Mouse (Mus musculus): ENCODE data around the gene Sdhaf4.
"Not testable (repeated sequence)": the region's sequence is repeated elsewhere in the genome, so short reads cannot be mapped to it uniquely, and the experiment has no call there.

The Sdhaf4 gene

GRCm38 (mm10) chr1:24005070-24005804 lies at the start of gene Sdhaf4:
Sdhaf4 (minus strand) TSS chr1:24005656.
- DNase-seq (ENCODE audit: low read depth, low spot score), result peak; percentile 93

DNA sequence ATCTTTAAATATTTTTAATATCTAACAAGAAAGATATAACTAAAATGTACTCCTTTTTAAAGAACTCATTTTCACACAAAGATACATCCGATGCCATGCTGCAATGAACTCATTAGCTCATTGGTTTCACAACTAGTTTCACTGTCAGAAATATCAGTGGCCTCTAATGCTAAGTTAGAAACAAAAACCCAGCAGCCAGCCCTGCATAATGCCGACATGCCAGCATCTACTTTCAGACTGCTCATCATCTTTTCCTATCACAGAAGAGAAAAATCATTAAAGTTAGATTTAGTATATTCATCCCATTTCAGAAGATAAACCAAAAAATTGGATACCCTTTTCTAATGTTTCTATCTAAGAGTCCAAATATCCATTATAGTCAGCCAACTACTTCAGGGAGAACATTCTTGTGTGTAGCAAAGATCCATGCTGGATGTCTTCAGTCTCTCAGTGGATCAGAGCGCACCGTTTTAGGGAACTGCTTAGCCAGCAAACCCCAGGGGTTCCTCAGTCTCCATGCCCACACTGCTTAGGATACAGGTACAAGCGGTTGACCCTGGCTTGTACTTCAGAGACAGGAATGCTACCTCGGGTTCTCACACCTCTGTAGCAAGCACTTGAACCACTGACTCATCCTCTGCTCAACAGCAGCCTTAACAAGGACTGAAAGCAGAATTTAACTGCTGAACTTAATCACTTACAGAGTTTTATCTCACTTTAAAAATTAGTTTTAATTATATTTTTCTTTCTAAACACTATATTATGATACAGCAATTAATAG lies 41.5 kb upstream of the Sdhaf4 start:
- DNase-seq (ENCODE audit: low read depth, low spot score), result no peak

- DNase-seq (ENCODE audit: low read depth, low spot score), result no peak
Measured at GRCm38 (mm10) chr1:24045627-24046026, 40.2 kb upstream of the Sdhaf4 start.

DNA sequence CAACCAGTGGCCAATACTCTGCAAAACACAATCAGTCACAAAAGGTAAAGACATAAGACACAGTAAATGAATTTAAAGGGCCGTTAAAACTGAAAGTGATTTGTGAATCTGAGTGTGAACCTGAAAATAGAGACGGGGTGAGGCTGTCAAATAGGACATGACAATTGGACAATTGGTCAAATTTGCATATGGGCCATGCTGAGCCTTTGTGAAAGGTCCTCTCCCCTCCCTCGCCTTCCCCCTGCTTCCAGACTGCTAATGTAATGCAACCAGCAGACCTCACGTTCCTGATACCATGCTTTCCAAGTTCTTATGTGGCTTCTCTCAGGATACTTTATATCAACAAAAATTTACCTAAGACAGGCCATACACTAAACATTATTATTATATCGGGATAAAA lies 37.6 kb upstream of the Sdhaf4 start:
- no peak for DNase-seq (ENCODE audit: low read depth, low spot score)

DNA sequence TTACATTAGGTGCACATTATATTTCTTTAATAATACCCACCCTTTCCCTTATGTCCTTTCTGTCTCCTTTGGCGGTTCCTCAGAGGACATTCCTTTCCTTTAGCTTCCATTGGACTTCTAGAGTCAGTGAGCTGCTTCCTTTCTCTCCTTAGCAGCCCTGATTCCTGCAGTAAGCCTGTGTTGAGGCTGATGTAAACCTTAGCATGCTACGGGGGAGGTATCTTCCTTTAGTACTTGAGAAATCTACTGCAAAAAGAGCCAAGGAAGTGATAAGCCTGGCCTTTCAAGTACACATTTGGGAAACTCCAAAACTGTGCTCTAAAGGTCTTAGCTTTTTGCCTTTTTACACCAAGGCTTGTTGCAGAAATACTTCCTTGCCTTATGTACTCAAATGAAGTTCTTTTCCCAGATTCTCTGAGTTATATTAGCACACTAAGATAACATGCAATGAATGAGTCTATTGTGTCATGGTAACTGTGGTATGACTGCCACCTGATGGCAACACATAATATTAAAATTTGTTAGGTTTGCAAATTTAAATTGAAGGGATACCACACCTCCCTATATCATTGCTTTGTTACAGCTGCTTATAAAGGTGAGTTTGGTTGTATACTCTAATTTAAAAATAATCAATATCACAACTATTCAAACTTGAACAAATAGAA lies 28.4 kb upstream of the Sdhaf4 start:
- DNase-seq (ENCODE audit: low read depth, low spot score), result no peak

DNA sequence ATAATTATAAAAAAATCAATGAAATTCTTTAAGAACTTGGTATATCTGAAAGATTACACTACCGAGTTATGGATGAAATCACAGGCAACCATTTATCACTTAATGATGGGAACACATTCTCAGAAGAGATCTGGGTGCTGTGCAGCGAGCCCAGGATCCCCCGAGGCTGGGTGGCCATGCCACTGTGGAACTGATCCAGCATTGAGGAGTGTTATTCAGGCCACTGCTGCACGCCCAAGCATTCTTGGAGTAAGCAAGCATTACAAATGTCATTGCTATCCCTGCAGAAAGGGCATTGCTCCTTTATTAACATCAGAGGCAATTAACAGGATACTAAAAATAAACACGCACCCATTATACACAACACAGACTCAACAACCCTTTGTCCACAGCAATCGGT lies 5.4 kb upstream of the Sdhaf4 start:
- DNase-seq (ENCODE audit: low read depth, low spot score), result no peak

GRCm38 (mm10) chr1:24010016-24010415 lies 4.6 kb upstream of the Sdhaf4 start:
- DNase-seq (ENCODE audit: low read depth, low spot score), result no peak

GRCm38 (mm10) chr1:24007621-24008020 lies 2.2 kb upstream of the Sdhaf4 start:
- no peak for DNase-seq (ENCODE audit: low read depth, low spot score)

GRCm38 (mm10) chr1:23999318-23999717 lies 6.1 kb downstream of the Sdhaf4 start:
- no peak for DNase-seq (ENCODE audit: low read depth, low spot score)

- no peak for DNase-seq (ENCODE audit: low read depth, low spot score)
Measured at GRCm38 (mm10) chr1:23998866-23999265, 6.6 kb downstream of the Sdhaf4 start.

- no peak for DNase-seq (ENCODE audit: low read depth, low spot score)
Measured at GRCm38 (mm10) chr1:23998120-23998810, 7.2 kb downstream of the Sdhaf4 start.

- DNase-seq (ENCODE audit: low read depth, low spot score), result no peak
Measured at GRCm38 (mm10) chr1:23997493-23997892, 8.0 kb downstream of the Sdhaf4 start.

DNA sequence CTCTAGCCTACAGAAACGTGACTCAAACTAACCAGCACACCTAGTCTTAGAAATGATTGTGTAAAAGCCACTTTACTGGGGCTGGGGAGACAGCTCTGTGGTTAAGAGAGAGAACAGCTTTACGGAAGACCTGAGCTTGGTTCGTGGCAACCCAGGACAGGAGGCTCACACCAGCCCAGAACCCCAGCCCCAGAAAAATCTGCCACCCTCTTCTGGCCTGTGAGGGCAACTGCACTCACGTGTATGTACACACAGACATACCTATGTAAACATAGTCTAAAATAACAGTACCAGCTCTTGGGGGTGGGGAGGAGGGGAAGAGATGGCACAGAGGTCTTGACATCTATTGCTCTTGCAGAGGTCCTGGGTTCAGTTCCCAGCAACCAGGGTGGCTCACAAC lies 10.0 kb downstream of the Sdhaf4 start:
- no peak for DNase-seq (ENCODE audit: low read depth, low spot score)

GRCm38 (mm10) chr1:23983118-23983517 lies 22.3 kb downstream of the Sdhaf4 start:
- DNase-seq (ENCODE audit: low read depth, low spot score), result no peak

DNA sequence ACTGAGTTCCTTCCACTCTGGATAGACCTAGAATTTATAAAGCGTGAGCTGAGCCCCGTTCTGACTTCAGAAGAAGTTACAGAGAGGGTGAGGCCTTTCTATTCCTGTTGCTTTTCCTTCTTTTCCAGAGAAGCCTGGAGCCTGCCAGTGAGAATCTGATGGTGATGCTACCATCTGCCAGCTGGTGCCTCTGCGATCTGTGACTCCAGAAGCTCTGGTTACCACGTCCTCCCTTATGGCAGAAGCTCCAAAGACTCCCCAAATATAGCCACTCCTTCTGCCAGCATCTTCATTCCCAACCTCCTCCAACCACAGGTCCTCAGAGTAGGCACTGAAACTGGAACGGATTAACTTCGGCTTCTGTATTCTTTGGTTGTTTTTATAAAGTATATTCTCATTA lies 27.2 kb downstream of the Sdhaf4 start:
- no peak for DNase-seq (ENCODE audit: low read depth, low spot score)

GRCm38 (mm10) chr1:23971159-23971558 lies 34.3 kb downstream of the Sdhaf4 start:
- not testable (repeated sequence) for DNase-seq (ENCODE audit: low read depth, low spot score)

DNA sequence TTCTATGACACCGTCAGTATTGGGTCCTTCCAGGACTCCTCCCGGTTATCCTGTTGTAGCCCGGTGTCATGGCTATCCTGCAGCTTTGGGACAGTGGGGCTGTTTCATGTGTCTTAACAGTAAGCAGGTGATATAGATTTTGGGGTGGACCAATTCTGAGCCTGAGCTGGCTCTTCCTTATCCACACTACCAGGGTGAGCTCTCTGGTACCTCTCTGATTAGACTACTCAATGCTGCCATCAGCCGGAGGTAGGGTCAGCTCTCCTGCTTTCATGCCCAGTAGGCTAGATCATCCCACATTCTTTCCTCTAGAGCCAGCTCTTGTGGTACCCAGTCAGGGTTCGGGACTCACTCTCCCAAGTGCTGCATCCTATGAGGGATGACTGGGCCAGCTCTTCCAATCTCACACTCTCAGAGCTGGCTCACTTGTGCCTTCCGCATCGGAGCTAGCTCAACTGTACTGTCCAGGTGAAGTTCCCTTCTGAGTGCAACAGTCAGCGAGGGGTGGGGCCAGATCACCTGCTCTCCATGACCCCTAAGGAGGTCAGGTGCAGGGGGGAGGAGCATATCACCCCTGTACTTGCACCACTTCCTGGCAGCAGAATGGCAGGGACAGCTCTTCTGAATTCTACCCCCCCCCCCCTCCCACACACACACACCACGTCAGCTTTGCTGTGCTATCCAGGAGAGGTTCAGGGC lies 37.3 kb downstream of the Sdhaf4 start:
- DNase-seq (ENCODE audit: low read depth, low spot score), result no peak

DNA sequence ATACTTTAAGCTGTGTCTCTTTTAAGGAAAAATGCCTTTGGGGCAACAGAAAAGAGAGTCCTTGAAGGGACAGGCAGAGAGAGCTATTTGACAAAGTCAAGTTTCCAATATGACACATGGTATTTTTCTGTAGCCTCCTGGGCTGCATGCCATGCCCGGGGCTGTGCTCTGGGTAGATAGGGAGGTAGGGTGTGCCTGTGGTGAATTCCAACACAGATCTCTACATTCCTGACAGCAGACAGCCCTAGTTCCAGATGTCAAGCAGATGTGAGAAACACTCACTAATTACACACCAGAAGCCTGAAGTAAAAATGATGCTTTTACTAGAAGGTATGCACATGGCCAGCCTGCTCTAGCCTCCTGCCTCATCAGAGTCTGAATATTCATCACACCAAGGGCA lies 39.2 kb downstream of the Sdhaf4 start:
- peak; percentile 45 for DNase-seq (ENCODE audit: low read depth, low spot score)

DNA sequence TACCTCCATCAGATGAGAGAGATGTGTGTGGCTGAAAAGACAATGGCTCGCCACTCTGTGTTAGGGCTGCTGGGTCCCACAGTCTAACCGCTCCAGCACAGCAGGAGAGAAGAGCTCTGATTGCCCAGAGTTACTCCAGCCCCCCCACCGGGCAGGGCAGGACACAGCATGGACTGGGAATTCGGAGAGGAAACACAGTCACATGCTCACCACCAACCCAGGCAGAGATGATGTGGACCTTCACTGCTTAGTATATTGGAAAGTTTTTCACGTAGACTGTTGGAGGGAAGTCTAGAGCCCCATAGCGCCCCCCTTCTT lies 46.1 kb downstream of the Sdhaf4 start:
- no peak for DNase-seq (ENCODE audit: low read depth, low spot score)

DNA sequence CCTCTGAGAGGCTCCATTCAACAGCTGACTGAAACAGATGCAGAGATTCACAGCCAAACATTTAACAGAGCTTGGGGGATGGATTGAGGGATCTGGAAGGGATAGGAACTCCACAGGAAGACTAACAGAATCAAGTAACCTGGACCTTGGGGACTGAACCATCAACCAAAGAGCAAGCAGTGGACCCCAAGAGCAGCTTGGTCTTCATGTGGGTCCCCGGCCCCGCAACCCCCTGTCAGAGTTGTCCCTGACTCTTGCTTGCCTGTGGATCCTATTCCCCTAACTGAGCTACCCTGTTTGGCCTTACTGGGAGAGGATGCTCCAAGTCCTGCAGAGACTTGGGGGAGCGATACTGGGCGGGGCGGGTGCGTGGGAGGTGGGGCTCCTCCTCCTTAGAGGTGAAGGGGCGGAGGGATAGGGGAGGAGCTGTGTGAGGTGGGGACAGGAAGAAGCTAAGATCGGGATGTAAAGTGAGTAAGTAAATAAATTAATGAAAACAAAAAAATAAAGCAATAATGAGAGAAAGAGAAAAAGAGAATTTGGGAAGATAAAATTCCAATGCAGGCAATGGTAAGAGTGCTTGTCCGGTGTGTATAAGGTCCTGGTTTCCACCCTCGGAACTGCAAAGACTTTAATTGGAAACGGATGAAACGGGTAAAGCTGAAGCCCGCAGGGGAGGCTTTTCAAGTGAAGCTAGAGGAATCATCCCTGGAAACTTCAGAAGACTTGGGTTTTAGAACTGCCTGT lies 46.6 kb downstream of the Sdhaf4 start:
- no peak for DNase-seq (ENCODE audit: low read depth, low spot score)

DNA sequence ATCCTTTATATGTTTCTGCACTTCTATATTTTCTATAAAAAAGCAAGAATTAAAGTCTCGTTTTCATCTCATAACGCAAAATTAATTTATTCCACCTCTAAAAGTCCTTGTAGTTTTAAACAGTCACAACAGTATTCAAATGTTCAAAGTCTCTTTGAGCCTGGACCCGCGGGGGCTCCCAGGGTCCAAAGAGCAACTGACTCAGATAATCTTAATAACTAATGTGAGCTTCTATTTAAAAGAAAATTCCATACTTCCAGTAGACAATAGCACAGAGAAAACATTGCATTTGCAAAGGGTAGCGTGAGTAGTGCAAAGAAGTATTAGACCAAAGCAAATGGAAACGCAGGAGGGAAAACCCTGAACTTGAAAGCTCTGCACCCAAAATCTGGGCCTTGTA lies 47.4 kb downstream of the Sdhaf4 start:
- DNase-seq (ENCODE audit: low read depth, low spot score), result no peak

Measured in forelimb bud, embryonic 11.5 days (tissue).